Mouse (Mus musculus) heart, embryonic 16.5 days (tissue): ENCODE measurements around the gene Exoc4. TPM values are rescaled to one million over a fixed set of nuclear protein-coding genes. Genes with fewer than 3 reads are reported as not detected.

Experiments used
- ATAC-seq: fragments of 200-750 bp; cut with Nextera tagmentation; replicated peaks from 2 replicates; pipeline ENCODE4 v1.8.0; 2017; ENCODE audit warnings: moderate number of reproducible peaks; ENCODE audit not compliant: insufficient read depth, low FRiP score; ENCODE audit errors: extremely low read depth
- H3K27ac ChIP-seq: fragments of 300-500 bp; sonication (generic); 2 replicates; pipeline ENCODE4 v1.5.1; 2014; ENCODE audit warnings: mild to moderate bottlenecking, low read length, control low read depth, moderate library complexity
- H3K27me3 ChIP-seq: fragments of 300-500 bp; sonication (generic); 2 replicates; pipeline ENCODE4 v1.6.1; 2014; ENCODE audit warnings: low read length, mixed read lengths; ENCODE audit not compliant: control insufficient read depth, insufficient read depth
- H3K36me3 ChIP-seq: fragments of 300-500 bp; sonication (generic); 2 replicates; pipeline ENCODE4 v1.6.1; 2014; ENCODE audit not compliant: control insufficient read depth, insufficient read depth
- H3K4me1 ChIP-seq: fragments of 300-500 bp; sonication (generic); 2 replicates; pipeline ENCODE4 v1.6.1; 2014; ENCODE audit warnings: low read length, mixed read lengths; ENCODE audit not compliant: control insufficient read depth, insufficient read depth
- H3K4me2 ChIP-seq: fragments of 300-500 bp; sonication (generic); 2 replicates; pipeline ENCODE4 v1.6.1; 2014; ENCODE audit warnings: low read depth, mild to moderate bottlenecking, control low read depth, low read length
- H3K4me3 ChIP-seq: fragments of 300-500 bp; sonication (generic); 2 replicates; pipeline ENCODE4 v1.5.1; 2014; ENCODE audit warnings: mild to moderate bottlenecking, control low read depth, low read length
- H3K9ac ChIP-seq: fragments of 300-500 bp; sonication (generic); 2 replicates; pipeline ENCODE4 v1.6.1; 2014; ENCODE audit warnings: low read length, control low read depth
- H3K9me3 ChIP-seq: fragments of 300-500 bp; sonication (generic); replicated peaks from 2 replicates; pipeline ENCODE4 v1.6.1; 2016; ENCODE audit warnings: low read length; ENCODE audit not compliant: control insufficient read depth
- WGBS: fragments of 180-500 bp; shearing (Covaris S2); extraction: QIAGEN DNeasy Blood & Tissue Kit; methylation state at CpG from one replicate; pipeline ENCODE4 v1.1.7; 2014; 5-methylcytosine and 5-hydroxymethylcytosine counted together
- polyA plus RNA-seq: library from polyadenylated mRNA; unstranded; fragments of >200 nt; fragmentation: Nextera tagmentation; extraction: Ambion mirVana; gene quantifications from 2 replicates; pipeline ENCODE4 v1.2.1, GENCODE M21; 2015

Exoc4 gene
- polyA plus RNA-seq, 1 experiment from 2014 or later, result 35.1 TPM

DNA sequence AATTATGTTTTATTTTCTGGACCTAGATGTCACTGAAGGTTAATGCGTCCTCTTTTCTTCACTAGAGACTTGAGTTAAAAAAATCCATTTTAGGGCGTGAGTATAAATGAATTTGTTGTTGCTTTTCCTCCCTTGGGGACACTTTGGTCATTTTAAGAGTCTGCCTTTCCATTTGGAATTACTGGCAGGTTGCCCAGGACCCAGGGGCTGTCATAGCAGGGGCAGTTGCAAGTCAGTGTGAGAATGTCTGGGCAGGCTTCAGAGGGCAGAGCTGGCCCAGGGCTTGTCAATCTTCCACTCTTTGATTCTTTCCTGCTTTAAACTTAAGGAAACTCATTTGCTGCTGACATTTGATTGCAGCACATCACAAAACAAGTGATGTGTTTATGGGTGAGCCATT is 45.7 kb downstream of the Exoc4 start:
- H3K27ac ChIP-seq, result no peak overlapping the region

DNA sequence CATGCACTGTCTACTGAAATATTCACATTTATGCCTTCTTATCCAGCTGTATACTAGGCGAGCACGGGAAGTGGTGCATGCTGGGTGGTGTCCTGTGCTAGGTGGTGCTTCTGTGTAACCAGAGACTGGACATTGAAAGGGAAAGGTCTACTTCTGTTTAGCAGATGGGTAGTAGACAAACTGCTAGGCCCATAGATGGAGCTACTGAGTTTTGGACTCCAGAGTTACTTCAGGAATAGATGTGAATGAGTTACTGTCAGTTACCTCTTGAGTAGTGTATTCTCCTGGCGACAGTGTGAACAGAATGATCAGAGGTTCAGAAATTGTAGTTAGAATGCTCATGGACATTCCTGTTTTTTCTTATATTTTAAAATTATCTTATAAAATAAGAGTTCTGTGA is 48.7 kb downstream of the Exoc4 start:
- Histone ChIP-seq H3K4me3 (no peak overlapping the region), H3K4me1 (peaks cover 8% of the 10 kb centered on the region; the same call in 1 of the 2 replicates), H3K27ac (no peak overlapping the region), H3K9me3 (no peaks in the 10 kb centered on the region), H3K27me3 (no peaks in the 10 kb centered on the region), H3K4me2 (no peak overlapping the region), H3K36me3 (no peaks in the 10 kb centered on the region), H3K9ac (no peak overlapping the region)
- no peak for ATAC-seq
- WGBS, result 75% methylated on average over 3 of the region's 3 CpGs

More for the DNA sequence above, 45.7 kb downstream of the Exoc4 start:
- H3K9me3 ChIP-seq, result no peaks in the 10 kb centered on the region
- no peak overlapping the region for H3K4me3 ChIP-seq
- ATAC-seq, result no peak; the same call in 1 of the 2 replicates
- H3K36me3 ChIP-seq, result no peaks in the 10 kb centered on the region
- peaks cover 5% of the 10 kb centered on the region; the same call in 1 of the 2 replicates for H3K4me1 ChIP-seq
- WGBS, result 48% methylated on average over 2 of the region's 2 CpGs
- H3K4me2 ChIP-seq, result no peak overlapping the region
- no peak overlapping the region for H3K9ac ChIP-seq
- no peaks in the 10 kb centered on the region for H3K27me3 ChIP-seq

DNA sequence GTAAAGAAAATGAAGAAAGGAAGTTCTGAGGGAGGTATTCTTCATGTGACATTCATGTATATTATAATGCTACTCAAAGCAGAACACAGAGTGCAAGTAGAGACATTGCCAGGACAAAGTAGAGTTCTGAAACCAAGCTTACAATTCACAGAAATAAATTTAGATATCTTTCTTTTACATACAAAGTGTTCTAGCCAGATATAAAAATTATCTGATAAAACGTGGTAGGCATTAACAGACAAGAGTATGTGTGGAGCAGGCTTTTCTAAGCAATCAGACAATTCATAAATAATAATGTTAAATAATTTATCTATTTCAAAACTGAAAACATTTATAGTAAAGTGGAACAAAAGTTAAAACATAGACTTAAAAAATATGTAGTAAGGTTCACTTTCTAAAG is 49.9 kb downstream of the Exoc4 start:
- Histone ChIP-seq H3K36me3 (no peaks in the 10 kb centered on the region), H3K27ac (no peak overlapping the region), H3K4me3 (no peak overlapping the region), H3K4me2 (no peak overlapping the region), H3K9ac (no peak overlapping the region), H3K27me3 (no peaks in the 10 kb centered on the region), H3K4me1 (peaks cover 10% of the 10 kb centered on the region; the same call in 1 of the 2 replicates), H3K9me3 (no peaks in the 10 kb centered on the region)
- WGBS, result 70% methylated on average over 1 of the region's 1 CpGs
- ATAC-seq, result no peak

DNA sequence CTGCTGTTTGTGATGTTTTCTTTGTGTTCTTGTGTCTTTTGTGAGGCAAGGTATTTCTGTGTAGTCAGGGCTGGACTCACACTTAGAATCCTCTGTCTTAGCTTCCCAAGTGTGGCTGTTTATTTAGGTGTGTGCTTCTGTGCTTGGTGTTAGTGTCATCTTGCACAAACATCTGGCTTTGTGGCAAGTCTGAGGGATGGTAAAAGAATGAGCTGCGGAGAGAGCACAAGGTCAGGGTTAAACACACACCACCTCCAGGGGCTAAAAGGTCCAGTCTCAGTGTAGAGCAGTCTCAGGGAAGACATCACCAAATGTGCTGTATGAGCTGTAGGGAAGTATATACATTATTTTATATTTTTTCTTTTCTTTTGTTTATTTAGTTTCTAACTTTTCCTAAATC is 57.1 kb downstream of the Exoc4 start:
- no peak overlapping the region for H3K27ac ChIP-seq
- H3K4me3 ChIP-seq, result no peak overlapping the region
- no peak overlapping the region for H3K9ac ChIP-seq
- no peaks in the 10 kb centered on the region for H3K9me3 ChIP-seq
- no peak overlapping the region for H3K4me2 ChIP-seq
- 75% methylated on average over 1 of the region's 1 CpGs for WGBS
- no peaks in the 10 kb centered on the region; the same call in 1 of the 2 replicates for H3K36me3 ChIP-seq
- no peaks in the 10 kb centered on the region for H3K27me3 ChIP-seq
- ATAC-seq, result no peak
- H3K4me1 ChIP-seq, result peaks cover 5% of the 10 kb centered on the region; the same call in 1 of the 2 replicates

DNA sequence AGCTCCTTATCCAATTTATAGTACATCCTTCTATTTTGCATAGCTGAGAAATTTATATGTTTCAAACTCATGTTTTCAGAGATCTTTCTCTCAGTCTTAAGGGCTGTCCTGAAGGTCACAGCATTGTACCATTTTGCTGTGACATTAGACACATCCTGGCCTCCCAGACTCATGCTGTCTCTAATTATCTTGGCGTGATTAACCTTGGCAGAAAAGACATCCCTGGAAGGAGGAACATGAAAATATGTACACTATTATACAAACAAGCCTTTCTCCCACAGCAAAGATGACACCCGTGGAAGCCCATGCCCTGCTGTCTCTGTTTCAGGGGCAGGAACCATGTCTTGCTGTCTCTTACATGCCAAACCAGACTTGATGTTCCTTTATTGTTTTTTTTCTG is 59.8 kb downstream of the Exoc4 start:
- WGBS, result 85% methylated on average over 2 of the region's 2 CpGs

DNA sequence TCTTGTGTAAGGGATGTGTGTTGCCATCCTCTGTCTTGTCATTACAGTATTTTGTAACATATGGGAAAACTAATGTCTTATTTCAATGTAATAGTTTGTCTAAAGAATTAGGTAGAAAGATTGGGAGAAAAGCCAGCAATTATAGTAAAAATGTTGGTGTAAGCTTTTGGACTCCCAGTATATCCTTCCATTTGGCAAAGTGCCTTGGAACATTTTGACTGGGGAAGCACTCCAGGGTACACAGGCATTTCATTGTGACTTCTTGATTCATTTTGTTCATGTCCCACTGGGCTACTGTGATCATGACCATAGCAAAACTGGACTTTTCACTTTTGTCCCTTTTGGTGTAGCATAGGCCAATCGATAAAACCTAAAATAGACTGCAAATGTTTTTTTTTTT is 61.6 kb downstream of the Exoc4 start:
- no peak for ATAC-seq
- WGBS, result 82% methylated on average over 1 of the region's 1 CpGs
- Histone ChIP-seq H3K9ac (no peak overlapping the region), H3K9me3 (0 out of 2 replicates have a peak, but pooled peaks cover 2% of the 10 kb centered on the region), H3K27me3 (no peaks in the 10 kb centered on the region), H3K36me3 (peaks cover 2% of the 10 kb centered on the region; the same call in 1 of the 2 replicates), H3K4me2 (no peak overlapping the region), H3K27ac (no peak overlapping the region), H3K4me1 (no peaks in the 10 kb centered on the region), H3K4me3 (no peak overlapping the region)

More for the DNA sequence above, 59.8 kb downstream of the Exoc4 start:
- no peaks in the 10 kb centered on the region; the same call in 1 of the 2 replicates for H3K36me3 ChIP-seq
- no peak overlapping the region for H3K4me2 ChIP-seq
- H3K9me3 ChIP-seq, result no peaks in the 10 kb centered on the region
- ATAC-seq, result no peak
- no peak overlapping the region for H3K9ac ChIP-seq
- H3K4me1 ChIP-seq, result no peaks in the 10 kb centered on the region
- no peak overlapping the region for H3K27ac ChIP-seq
- H3K4me3 ChIP-seq, result no peak overlapping the region
- H3K27me3 ChIP-seq, result no peaks in the 10 kb centered on the region

DNA sequence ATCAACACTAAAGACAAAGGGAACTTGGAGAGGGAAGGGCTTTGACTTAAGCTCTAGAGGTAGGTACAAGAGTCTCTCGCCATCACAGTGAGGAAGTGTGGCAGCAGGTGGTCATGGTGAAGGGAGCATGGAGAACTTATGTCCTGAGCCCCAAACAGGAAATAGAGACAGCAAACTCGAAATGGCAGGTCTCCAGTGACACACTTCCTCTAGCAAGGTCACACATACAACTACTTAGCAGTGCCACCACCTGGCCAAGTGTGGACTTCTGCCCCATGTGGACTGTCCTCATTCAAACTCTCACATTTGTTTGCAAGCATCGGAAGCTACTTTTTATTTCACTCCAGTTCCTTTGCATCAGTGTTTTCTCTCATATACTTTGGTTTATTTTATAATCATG is 74.0 kb downstream of the Exoc4 start:
- Histone ChIP-seq H3K4me1 (peaks cover 4% of the 10 kb centered on the region), H3K4me3 (no peak overlapping the region), H3K27me3 (no peaks in the 10 kb centered on the region), H3K9ac (no peak overlapping the region), H3K4me2 (no peak overlapping the region), H3K36me3 (no peaks in the 10 kb centered on the region), H3K9me3 (no peaks in the 10 kb centered on the region), H3K27ac (no peak overlapping the region)
- WGBS, result 77% methylated on average over 3 of the region's 3 CpGs
- ATAC-seq, result no peak

DNA sequence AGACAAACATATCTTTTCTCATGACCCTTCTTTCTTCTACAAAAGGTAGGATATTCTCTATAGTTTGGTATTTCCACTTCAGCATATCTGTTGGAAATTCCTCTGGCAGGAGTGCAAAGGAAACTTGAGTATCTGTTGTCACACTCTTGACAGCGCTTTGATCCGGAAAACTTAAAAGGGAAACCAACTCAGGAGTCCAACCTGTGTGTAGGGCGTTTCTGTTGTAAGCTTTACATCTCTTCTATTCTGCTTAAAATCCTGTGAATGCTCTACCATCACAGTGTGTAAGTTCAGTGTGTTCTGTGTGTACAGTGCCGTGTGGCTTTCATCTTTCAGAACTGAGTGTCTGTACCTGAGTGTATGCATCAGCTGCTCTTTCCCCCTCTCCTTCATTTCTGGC is 74.5 kb downstream of the Exoc4 start:
- H3K27me3 ChIP-seq, result no peaks in the 10 kb centered on the region
- H3K4me1 ChIP-seq, result peaks cover 4% of the 10 kb centered on the region
- whole genome bisulfite sequencing, result 44% methylated on average over 4 of the region's 4 CpGs
- H3K4me3 ChIP-seq, result no peak overlapping the region
- ATAC-seq, result no peak
- H3K9me3 ChIP-seq, result no peaks in the 10 kb centered on the region
- no peak overlapping the region for H3K27ac ChIP-seq
- 0 out of 2 replicates have a peak overlapping the region, but pooled peaks have one; percentile 7 for H3K4me2 ChIP-seq
- no peaks in the 10 kb centered on the region for H3K36me3 ChIP-seq
- no peak overlapping the region for H3K9ac ChIP-seq

DNA sequence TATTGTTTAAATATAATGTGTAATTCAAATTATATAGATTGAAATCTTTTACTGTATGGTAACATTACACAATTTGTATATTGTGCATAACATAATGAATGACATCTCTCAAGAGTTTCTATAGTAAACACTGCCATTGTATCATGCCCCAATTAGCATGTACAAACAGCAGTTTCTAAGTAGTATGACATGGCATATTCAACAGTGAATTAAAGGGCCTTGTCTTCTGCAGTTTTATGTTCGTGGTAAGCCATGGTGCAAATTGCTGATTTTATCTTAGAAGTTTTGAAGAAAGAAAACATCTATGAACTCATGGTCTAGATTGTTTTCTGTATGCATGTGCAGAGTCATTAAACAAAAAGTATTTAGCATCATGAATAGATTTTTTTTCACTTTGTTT is 79.4 kb downstream of the Exoc4 start:
- peaks cover 4% of the 10 kb centered on the region for H3K4me1 ChIP-seq
- H3K9me3 ChIP-seq, result no peaks in the 10 kb centered on the region
- H3K27me3 ChIP-seq, result no peaks in the 10 kb centered on the region
- no peak overlapping the region for H3K4me3 ChIP-seq
- H3K36me3 ChIP-seq, result peaks cover 2% of the 10 kb centered on the region; the same call in 1 of the 2 replicates
- H3K9ac ChIP-seq, result no peak overlapping the region
- no peak overlapping the region for H3K4me2 ChIP-seq
- no peak for ATAC-seq
- H3K27ac ChIP-seq, result no peak overlapping the region
- WGBS, result 79% methylated on average over 1 of the region's 1 CpGs
